Mouse (Mus musculus) T-helper 1 cell (primary cell): ENCODE data around the gene Eif4a1.
"Not testable (repeated sequence)": the region's sequence is repeated elsewhere in the genome, so short reads cannot be mapped to it uniquely, and the experiment has no call there.

Source experiments
- in situ Hi-C: fragments of 300-600 bp; cut with MboI, MseI; formaldehyde crosslinking; loops from one replicate; pipeline ENCODE4 v1.15.1; 2025; ENCODE audit warnings: high pct_unique_total_duplicates

Gene Eif4a1

DNA sequence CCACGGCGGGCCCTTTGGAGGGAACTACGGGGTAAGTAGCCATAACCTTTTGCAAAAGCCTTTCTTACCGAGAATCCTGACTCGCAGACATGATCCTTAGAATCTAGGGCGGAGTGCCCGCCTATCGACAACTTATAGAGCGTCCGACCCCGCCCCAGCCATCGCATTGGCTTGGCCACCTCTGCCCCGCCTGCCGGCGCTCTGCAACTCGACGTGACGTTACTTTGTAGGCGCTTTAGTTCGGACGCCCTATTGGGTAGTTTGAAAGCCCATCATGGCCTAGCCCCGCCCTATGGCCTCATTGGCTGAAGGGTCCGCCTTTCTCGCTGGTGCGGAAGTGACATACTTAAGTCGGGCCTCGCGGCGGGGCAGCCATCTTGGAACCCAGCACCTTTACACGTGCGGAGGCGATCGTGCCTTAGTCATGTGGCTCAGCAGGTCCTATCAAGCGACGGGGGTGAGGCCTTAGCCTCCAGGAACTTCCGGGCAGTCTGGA lies at the start of gene Eif4a1:
Eif4a1 (minus strand) TSS at position 213 of the 496 bp plus-strand sequence.
- in situ Hi-C loops: loop anchor here (5.0 kb wide), 1 partner anchor 90 kb away; the partner anchor contains the start of genes Trp53 and Wrap53

DNA sequence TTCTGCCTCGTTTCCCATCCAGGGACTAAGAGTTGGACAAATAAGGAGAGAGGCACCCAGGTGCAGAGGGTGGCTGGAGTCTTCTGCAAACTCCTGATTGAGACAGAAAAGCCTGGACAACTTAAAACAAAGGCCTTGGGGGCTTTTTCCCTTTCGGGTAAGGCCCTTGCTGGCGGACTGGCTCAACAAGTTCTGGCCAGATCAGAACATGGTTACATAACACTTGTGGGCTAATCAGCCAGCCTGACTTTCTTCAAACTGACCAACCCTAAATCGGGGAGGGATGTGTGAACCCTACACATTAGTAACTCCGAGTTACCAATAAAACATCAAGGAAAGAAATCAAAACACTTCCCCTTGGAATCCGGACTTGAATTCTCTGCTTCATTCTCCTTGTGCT lies 48.6 kb upstream of the Eif4a1 start:
- in situ Hi-C loops: no loop called here

DNA sequence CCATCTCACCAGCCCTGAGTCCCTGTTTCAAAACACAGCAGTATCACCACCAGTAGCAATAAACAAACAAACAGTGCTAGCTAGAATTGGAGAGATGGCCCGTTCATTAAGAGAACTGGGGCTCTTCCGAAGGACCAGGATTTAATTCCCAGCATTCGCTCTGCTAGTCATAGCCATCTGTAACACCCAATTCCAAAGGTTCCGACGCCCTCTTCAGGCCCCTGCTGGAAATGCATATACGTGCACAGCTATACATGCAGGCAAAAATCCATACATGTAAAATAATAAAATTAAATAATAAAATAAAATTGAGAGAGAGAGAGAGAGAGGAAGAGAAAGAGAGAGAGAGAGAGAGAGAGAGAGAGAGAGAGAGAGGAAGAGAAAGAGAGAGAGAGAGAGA lies 47.2 kb upstream of the Eif4a1 start:
- in situ Hi-C loops: no loop called here

DNA sequence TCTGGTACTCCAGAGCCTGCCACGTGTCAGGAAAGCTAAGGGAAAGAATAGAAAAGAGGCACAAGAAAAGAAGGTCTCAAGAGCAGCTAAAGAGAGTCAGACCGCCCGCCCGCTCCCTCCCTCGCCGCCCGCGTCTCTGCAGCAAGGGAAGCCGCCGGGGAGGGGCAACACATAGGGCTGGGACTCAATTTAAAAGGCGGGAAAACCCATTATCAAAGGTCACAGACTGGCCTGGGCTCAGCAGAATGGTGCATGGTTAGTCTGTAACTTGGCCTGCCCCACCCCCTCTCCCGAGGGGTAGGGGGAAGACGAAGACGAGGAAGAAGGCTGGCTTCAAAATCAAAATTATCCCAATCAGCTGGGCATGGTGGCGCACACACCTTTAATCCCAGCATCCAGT lies 46.4 kb upstream of the Eif4a1 start:
- in situ Hi-C loops: no loop called here

DNA sequence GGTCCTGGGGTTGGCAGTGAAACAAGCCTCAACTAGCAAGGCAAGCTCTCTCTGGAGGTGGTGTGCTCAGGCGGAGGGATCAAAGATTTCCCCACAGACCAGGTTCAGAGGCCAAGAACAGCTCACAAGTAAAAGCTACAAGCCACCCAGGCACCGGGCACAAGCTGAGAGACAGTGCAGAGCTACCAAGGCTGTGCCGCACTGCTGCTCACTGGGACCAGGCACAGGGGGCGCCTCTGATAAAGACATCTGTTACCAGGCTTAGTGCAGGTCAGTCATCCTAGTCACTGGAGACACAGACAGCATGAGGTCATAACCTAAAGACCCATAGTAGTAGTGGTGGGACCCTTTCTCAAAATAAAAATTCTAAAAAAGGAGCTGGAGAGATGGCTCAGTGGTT lies 44.7 kb upstream of the Eif4a1 start:
- in situ Hi-C loops: no loop called here

DNA sequence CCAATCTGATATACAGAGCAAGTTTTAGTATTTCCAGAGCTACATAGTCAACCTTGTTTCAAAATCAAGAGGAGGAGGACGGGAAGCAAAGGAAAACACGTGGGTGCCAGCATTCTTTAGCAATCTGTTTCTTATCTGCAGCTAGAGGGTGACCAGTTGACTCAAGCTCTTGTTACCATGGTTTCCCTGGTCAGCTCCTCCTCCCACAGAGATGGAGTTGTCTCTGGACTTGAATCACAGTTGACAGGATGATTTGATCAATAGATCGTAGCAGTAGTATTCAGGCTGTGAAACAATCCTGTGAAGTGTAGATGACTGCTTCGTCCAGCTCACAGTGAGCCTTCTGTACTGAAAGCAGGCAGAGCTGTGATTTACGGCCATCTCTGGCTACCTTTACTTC lies 43.7 kb upstream of the Eif4a1 start:
- in situ Hi-C loops: no loop called here

DNA sequence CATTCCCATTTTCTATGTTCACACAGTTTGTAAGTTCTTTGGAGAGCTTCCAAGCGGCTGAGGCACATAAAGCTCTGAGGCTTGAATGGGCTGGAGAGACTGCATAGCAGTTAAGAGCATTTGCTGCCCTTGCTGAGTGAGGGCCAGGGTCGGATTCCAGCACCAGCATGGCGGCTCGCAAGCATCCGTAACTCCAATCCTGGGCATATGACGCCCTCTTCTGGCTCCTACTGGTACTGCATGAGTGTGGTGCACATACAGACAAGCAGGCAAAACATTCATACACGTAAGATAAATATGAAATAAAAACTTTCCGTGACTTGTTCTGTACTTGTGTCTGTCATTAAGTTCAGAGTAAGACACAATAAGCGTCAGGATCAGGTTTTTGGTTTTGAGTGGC lies 43.3 kb upstream of the Eif4a1 start:
- in situ Hi-C loops: no loop called here

DNA sequence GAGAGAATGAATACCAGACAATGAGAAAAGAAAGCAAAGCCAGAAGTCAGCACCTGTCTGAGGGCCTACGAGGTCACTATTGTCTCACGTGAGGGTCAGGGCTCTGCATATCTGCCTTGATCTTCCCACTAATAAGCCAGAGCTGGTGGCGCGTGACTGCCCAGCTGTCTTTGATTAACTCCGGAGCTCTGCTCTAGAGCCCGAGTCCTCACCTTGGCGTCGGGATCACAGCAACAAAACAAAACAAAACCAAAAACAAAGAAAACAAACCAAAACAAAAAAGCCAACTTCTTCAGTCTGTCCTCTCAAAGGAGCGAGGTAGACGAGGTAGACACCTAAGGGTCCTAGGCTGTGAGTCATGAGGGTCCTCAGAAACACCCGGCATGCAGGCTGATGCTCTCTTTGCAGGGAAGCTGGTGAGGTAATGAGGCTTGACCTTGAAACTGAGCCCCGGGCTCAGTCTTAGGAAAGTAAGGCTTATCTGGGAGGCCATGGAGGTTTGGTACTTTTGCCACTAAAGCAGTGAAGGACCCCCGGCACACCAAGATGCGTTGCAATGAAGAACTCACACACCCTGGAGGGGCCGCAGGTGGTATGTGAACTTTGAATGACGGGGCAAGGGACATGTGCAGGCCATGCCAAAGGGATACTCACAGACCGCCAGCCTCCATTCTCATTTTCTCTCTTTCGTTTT lies 42.6 kb upstream of the Eif4a1 start:
- in situ Hi-C loops: no loop called here

DNA sequence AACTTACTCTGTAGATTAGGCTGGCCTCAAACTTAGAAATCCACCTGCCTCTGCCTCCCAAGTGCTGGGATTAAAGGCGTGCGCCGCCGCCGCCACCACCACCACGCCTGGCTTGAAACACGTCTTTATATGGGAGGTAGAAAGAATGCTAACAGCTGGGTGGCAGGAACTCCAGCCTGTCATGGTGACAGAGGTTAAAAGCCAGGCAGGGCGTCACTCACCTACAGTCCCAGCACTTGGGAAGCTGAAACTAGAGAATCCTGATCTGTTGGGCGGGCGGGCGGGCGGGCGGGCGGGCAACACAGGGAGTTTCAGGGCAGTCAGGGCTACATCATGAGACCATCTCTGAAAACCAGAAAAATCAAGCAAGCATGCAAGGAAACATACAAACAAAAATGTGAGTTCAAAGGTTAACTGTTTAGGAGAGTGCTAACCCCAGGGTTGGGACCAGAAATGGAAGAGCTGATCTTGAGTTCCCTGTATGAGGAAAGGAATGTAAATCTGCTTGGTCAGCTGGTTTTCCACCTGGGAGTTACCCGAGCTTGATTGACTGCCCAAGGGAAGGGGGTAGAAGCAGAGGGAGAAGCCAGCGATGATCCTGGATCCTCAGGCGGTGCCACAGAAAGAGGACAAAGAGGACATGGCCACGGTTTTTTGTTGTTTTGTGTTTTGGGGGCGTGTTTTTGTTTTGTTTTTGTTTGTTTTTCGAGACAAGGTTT lies 40.9 kb upstream of the Eif4a1 start:
- in situ Hi-C loops: no loop called here

DNA sequence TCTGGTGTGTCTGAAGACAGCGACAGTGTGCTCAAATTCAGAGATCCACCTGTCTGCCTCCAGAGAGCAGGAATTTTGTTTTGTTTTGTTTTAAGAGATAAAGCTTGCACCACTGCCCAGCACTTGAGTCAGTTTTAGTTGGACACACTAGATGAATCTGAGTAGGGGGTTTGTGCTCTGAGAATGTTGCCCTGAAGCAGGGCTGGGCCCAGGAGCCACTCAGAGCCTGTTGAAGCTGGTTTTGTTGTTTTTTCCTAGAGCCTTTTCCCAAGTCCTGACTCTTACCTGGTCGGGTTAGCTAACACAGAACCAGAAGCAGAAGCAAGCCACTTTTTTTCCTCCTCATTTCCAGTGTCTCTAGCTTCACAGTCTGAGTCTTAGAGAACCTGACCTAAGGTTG lies 38.9 kb upstream of the Eif4a1 start:
- in situ Hi-C loops: no loop called here

DNA sequence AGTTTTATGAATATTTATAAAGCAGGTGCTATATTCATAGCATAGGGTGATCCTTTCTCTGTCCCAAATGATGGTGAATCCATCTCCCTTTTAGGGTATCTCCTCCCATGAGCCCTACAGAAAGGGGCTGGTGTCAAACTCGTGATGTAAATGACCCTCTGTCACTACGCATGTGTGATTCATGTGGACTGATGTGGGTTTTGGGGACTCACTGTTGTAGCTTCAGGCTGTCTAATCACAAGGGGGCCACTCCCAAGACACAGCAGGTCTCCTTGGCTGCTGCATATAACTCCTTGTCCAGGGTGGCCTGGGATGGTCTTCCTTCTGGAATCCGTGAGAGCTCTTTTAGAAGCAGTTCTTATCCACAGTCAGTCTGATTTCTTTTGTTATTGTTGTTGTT lies 38.2 kb upstream of the Eif4a1 start:
- in situ Hi-C loops: no loop called here

DNA sequence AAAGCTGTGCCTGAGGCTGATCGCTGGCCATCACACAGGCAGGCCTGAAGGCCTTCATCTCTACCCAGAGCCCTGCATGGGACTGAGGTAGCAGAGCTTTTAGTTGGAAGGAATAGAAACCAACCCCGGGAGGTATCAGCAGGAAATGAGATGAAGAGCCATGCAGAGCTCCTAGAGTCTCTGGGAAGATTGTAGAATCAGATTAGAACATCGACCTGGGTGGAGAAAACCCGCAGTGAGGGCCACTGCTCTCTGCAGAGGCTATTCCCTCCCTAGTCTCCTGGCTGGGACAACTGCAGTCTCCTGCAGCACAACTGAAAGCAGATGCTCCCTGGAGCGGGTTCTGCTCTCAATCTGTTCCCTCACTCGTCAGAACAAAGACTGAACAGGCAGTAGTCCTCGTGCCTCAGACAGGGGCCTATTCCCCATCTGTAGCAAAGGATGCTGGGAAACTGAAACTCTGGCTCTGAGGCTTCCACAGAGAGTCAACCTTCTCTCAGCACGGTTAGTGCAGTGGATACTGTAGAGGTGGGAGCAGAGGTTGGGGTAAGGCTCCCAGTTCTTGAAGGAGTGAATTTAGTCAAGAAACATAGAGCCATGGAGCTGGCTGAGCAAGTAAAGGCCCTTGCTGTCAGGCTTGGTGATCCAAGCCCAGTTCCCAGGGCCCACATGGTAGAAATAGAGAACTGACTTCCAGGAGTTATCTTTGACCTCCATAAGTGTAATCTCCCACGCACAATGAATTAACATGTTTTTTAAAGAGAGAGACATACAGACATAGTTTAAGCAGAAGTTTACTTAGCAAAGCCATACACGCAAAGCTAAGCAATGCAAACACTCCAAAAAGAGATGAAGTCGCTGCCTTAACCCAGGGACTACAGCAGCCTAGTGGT lies 37.6 kb upstream of the Eif4a1 start:
- in situ Hi-C loops: no loop called here

DNA sequence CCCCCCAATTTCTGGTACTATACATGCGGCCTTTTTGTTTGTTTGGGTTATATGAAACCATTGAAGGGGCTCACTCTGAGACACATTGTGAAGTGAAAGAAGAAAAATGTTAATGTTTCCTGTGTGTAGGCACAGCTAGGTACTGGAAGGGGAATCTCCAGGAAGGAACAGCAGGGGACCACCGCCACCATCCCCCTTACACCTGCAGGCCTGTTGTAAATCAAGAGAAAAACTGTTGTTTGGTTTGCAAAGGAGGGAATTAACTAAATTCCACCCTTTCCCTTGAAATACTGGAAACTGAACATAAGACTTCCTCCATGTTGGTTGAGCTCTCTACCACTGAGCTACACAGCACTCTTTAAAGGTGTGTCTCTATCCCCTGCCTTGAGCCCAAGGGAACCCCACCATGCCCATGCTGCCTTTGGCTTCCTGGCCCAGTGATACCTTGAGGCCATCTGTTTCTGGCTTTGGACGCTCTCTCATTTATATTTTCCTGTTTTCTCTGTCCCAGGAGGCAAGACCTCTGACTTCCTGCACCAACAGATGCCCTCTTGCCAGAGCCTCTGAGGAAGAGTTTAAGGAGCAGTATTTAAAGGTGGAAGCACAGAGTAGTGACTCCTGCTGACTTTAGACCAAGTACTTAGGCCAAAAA lies 36.5 kb upstream of the Eif4a1 start:
- in situ Hi-C loops: no loop called here

DNA sequence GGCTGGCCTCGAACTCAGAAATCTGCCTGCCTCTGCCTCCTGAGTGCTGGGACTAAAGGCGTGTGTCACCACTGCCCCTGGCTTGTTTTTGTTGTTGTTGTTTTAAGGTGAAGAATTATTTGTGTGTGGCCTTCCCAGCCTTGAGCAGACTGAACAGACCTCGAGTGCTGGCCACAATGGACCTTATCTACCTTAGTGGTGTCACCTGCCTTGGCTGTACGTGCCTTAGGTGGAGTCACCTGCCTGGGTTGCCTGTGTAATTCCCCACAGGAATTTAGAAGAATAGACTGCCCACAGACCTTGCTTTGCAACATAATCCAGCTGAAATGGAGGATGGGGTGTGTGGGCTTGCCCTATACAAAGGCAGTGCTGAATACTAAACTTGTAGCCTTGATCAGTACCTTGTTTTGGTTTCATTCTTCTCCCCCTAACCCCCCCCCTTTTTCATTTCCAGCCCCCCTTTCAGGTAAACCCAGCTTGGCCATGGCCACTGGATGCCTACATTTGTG lies 35.7 kb upstream of the Eif4a1 start:
- in situ Hi-C loops: no loop called here

DNA sequence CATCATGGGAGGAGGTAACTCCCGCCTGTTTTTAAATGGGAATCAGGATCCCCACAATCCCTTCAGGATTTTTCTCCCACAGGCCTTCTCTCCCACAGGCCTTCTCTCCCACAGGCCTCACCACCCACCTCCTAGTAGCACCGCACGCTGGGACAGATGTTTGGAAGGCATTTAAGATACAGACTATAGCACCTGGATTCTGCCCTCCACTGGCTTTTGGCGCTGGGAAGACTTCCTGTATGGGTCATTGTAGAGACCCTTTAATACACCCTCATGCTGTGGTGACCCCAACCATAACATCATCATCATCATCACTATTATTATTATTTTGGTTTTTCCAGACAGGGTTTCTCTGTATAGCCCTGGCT lies 35.2 kb upstream of the Eif4a1 start:
- in situ Hi-C loops: no loop called here

DNA sequence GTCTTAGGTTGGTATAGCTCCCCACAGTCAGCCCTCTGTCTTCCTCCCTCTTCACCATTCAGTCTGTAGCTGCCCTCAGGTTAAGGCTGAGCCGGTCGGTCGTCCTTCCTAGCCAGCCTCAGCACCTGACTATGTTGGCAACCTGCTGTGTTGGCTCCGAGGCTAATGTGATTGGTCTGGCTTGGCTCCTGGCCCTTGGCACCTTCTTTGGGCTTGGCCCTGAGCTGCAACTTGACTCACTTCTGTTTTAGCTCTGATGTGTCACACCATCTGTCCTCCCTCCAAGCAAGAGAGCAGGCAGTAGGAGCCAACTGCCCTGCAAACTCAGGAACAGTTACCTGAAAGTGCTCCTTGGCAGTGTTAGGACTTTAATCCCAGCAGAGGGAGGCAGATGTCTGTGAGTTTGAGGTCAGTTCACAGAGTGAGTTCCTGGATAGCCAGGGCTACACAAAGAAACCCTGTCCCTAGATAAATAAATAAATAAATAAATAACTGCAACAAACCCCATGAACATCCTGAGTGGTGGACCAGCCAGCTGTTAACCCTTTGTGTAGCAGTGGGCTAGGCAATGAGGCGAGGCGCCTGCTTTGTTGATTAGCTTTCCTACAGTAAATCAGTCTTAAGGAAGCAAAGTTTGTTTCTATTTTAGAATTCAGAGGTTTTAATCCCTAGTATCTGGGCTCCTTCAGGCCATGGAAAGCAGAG lies 34.7 kb upstream of the Eif4a1 start:
- in situ Hi-C loops: no loop called here

DNA sequence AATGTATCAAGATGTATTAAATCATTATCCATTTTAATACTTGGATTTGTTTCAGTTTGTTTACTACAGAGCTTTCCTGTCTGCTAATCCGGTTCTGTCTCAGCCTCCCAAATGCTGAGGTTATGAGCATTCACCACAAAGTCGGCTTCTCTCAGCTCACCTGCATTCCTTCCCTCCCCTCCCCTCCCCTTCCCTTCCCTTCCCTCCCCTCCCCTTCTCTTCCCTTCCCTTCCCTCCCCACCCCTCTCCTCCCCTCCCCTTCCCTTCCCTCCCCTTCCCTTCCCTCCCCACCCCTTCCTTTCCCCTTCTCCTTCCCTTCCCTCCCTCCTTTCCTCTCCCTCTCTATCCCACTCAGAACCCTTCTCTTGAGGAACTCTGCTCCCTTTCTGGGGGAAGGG lies 32.4 kb upstream of the Eif4a1 start:
- in situ Hi-C loops: no loop called here

DNA sequence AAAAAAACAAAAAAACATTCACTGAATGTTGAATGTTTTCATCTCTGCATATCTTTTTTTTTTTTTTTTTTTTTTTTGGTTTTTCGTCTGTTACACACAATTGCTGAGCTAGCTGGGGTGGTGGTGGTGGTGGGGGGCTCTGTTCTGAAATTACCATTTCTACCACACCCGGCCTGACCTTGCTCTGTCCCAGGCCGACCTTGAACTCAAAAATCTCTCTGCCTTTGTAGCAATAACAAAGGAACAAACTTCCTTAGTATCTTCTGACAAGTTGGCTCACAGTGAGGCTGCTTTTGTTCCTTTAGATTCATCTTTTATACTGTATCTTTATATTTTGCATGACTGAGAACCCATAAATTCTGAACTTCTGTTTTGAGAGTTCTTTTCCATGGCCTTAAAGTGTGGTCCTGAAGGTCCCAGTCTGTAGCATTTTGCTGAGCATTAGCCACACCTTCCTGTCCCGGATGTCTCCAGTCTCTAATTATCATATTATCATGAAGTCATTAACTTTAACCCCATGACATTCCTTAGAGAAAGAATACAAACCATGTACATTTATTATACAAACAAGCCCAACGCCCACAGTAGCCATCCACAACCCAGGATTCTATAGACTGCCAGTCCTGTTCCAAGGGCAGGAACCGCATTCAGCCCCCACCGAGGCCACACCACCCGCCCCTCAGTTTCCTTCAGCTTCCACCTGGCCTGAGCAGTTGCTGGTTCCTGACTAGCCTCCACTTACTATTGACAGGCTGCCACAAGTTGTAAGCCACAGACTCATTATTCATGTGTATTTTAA lies 31.8 kb upstream of the Eif4a1 start:
- in situ Hi-C loops: no loop called here

DNA sequence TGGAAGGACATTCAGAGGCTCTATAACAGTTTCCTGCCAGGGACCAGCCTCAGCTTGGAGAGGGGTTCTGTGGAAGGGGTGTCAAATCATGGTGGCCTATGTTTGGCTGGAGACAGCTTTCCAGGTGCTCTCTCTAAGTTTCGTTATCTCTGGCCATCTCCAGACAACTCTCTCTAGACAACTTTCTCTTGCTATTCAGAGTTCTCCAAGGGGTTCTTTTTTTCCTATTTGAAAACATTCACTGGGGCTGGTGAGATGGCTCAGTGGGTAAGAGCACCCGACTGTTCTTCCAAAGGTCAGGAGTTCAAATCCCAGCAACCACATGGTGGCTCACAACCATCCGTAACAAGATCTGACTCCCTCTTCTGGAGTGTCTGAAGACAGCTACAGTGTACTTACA lies 31.2 kb upstream of the Eif4a1 start:
- in situ Hi-C loops: not testable (repeated sequence)

DNA sequence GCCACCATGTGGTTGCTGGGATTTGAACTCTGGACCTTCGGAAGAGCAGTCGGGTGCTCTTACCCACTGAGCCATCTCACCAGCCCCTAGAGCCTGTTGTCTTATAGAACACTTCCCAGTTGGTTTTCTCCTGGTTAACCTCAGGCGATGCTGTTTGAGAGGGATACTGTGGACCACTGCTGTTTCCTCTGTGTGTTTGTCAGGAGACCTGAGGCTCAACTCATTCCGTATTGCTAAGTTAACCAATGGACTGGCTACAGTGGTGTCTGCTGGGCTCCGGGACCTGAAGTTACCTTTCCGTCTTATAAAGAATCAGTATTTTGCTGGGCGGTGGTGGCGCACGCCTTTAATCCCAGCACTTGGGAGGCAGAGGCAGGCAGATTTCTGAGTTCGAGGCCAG lies 30.7 kb upstream of the Eif4a1 start:
- in situ Hi-C loops: not testable (repeated sequence)
